Mouse (Mus musculus): ENCODE measurements at regions not wholly inside any gene's neighbourhood (a gene's known extent, or its start where the extent isn't known, plus 50 kb on each side); places are given as distances from the start of the nearest gene placed in this dataset.

DNA sequence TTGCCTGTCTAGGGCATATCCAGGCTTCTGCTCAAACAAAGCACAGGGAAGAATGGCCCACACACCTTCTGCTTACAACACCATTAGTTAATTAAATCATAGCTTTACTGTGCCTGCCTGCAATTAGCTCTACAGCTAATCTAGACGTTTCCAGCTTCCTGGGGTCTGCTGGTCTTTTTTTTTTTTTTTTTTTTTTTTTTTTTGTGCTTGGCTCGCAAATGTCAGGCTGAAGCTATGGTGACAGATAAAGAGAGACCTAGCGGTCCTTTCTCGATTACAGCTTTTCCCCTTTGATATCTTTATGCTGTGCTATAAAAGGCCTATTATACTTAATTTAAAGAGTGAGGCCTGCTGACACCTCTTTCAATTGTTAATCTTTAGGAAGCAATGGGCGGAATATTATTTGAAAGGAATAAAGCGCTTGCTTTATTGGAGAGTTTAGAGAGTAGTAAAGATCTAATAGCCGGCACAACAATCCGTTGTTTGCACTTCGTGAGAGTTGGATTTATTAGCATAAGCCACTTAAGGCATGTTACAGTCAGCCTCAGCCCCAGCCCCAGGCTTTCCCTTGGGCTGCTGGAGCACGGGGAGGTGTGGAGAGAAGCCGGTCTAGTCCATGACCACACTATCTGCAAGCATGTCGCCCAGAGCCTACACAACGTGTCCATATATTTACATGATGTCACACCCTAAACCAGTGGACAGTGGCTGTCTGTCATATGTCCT, 93.2 kb upstream of the Gpr12 start:
- TF ChIP-seq GATA1 (IDR thresholded peaks at IDR 0.05; ENCODE audit: low read length) (no peak), TAL1 (IDR thresholded peaks at IDR 0.05; ENCODE audit: low read length) (no peak)

Measured in erythroblast, embryonic 14.5 days (primary cell).